Mouse (Mus musculus): ENCODE data around the gene Med15.
"Not testable (repeated sequence)": the region's sequence is repeated elsewhere in the genome, so short reads cannot be mapped to it uniquely, and the experiment has no call there.

Med15 gene

DNA sequence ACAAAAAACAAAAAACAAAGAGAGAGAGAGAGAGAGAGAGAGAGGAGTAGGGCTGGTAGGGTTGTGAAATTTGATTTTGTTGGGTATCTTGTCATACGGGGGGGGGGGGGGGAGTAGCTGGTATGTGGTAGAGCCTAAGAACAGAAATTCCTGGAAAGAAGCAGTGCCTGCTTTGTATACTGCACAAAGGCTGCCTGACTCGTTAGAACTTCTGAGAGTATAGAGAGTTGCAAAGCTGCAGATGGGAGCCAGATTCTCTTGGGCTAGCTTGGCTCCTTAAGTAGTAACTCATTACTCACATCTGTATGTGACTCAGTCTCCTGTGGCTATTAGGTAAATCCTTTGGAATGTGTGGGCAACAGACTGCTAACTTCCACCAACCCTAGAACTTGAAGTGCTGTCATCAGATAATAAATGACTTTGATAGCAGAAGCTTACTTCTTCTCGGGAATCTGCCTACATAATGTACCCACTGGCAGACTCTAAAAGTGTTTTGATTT is at the start of gene Med15:
Med15 (minus strand) TSS at position 51 of the 500 bp plus-strand sequence.
- peak; percentile 56 for DNase-seq (ENCODE audit: low read depth, low spot score)

DNA sequence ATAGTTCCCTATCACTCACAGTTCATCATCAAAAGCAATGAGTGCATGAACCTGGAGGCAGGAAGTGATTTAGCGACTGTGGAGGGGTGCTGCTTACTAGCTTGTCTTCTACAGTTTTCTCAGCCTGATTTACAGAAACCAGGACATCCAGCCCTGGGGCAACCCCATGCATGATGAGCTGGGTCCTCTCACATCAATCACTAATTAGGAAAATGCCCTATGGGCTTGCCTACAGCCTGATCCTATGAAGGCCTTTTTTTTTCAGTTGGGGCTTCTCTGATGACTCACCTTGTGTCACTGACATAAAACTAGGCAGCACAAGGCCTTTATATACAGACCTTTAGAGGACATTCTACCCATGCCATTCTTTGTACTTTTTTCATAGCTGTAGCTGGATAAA is 47.0 kb upstream of the Med15 start:
- DNase-seq (ENCODE audit: low read depth, low spot score), result no peak

DNA sequence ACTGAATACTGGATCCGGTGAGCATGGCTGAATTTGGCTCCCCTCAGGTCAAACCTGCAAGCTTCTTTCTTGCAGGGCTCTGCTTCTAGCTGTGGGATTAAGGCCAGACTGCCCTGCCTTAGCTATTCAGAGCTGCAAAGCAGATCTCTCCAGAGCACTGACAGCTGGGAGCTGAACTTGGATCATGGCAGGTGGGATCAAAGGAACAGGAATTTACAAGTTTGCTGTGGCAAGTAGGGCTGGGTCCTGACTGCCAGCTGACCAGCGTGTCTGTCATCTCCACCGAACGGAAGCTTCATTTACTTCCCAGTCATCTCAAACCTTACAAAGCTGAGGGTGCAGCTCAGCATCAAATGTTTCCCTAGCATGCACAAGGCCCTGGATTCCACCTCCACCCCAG is 45.5 kb upstream of the Med15 start:
- DNase-seq (ENCODE audit: low read depth, low spot score), result no peak

DNA sequence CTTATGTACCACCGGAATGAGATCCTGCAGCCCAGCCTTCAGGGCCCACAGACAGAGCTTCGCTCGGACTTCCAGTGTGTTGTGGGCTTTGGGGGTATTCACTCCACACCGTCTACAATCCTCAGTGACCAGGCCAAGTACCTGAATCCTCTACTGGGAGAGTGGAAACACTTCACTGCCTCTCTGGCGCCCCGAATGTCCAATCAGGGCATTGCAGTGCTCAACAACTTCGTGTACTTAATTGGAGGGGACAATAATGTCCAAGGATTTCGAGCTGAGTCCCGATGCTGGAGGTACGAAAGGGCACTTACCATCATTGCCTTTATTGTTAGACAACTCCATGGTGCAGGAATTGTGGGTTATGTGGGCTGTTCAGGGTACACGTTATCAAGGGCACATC is 44.1 kb upstream of the Med15 start:
- DNase-seq (ENCODE audit: low read depth, low spot score), result no peak

DNA sequence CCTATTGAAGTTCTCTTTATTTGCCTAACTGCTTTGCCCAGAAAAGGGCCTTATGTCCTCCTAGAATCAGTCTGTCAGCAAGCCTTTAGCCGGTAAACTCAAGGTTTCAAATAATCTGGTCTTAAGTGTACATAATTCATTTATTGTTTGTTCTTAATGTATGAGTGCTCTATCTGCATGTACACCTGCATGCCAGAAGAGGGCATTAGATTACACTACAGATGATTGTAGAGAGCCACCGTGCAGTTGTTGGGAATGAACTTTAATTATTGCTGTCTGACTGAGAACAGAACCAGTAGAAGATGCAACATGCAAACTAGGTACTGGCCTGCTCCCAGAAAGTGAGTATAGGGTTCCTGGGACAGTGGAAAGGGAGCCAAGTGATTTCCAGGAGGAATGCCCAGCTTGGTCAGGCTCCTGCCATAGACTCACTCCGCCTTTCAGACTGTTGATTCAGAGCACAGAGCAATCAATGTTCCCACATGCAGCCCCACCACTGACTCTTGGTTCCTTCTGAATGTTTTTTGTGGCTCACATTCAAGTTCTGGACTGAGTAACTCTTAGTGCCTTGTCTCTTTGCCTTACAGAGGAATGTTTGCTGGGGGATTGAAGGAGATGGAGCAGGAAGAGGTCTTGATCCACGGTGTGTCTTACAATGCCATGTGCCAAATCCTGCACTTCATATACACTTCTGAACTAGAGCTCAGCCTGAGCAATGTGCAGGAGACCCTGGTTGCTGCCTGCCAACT is 38.6 kb upstream of the Med15 start:
- DNase-seq (ENCODE audit: low read depth, low spot score), result no peak

DNA sequence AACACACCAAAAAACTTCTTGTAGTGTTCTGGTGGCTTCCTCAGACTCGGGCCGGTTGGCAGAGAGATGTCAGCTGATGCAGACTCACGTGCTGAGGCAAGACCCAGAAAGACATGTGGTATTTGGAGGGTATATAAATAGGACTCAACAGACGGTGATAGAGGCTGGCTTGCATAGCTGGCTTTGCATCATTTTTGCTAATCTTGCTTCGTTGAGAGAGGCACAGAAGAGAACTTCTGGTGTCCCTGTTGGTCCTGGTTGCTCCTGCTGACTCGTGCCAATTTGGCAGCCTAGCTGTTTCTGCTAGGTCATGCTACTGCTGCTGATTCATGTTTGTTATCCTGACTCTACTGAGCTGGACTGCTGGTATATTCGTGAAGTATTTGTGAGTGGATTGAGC is 36.1 kb upstream of the Med15 start:
- DNase-seq (ENCODE audit: low read depth, low spot score), result no peak

DNA sequence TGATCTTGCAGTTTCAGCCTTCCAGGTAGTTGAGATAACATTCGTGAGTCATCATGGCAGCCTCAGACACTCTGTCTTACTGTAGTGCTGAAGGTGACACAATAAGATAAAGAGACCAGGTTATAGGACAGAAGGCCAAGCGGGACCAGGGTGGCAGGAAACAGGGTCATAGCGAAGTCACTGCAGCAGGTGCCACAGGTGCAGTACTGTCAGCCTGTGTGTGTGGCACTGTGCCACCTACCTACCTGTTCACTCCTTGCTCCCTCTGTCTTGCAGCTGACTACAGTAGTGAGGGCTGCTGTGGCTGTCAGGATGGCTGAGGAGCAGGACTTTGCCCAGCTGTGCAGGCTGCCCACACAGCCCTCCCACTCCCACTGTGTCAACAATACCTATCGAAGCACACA is 31.4 kb upstream of the Med15 start:
- no peak for DNase-seq (ENCODE audit: low read depth, low spot score)

DNA sequence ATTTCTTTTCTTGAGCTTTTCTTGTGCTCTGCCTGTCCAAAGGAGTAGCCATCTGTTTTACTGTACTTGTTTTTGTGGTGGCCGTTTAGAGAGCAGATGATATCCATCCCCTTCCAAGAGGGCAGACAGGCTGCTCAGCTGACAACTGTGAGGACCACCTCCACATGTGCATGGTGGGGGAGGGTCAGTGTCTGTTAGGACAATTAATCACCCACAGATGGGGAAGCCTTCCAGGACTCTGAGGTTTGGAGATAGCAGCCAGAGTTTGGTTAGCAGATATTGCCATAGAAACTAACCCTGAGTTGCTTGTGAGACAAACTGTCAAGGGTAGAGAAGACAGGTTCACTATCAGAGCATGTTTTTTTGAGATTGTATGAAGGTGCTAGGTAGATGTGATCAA is 28.4 kb upstream of the Med15 start:
- peak; percentile 57 for DNase-seq (ENCODE audit: low read depth, low spot score)

DNA sequence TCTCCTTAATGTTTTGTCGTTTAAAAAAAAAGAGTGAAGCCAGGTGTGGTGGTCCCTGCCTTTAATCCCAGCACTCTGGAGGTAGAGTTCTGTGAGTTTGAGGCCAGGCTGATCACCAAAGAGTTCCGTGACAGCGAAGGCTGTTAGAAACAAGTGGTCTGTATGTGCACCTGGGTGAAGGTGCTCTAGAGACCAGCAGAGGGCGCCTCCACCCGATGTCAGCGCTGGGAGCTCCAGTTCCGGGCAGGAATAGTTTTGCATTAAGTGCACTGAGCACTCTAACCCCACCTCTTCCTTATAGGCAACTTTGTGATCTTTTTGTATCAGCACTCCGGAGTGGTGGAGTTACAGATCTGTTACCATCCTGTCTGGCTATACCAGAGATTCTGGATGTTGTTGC is 28.0 kb upstream of the Med15 start:
- DNase-seq (ENCODE audit: low read depth, low spot score), result peak; percentile 63

DNA sequence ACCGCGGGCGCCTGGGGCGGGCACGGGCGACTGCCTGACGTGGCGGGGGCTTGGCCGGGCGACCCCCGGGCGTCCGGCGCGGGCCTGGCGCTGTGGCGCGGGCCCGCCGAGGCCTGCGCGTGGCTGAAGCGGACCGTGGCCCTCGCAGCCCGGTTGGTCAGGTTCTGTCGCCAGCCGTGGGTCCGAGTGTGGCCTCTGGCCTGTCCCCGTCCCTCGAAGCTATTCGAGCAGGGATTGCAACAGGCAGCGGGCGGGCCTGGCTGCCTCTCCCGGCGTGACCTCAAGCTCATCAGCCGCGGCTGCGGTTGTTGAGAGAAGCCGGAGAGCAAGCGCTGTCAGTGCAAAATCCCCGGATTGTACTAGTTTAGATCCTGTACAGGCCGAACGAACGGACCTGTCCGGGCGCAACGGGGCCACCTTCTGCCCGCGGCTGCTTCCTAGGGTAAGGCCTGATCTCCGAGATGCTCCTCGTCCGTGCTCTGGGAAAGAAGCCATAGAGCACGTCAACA is 27.2 kb upstream of the Med15 start:
- DNase-seq (ENCODE audit: low read depth, low spot score), result peak; percentile 35

DNA sequence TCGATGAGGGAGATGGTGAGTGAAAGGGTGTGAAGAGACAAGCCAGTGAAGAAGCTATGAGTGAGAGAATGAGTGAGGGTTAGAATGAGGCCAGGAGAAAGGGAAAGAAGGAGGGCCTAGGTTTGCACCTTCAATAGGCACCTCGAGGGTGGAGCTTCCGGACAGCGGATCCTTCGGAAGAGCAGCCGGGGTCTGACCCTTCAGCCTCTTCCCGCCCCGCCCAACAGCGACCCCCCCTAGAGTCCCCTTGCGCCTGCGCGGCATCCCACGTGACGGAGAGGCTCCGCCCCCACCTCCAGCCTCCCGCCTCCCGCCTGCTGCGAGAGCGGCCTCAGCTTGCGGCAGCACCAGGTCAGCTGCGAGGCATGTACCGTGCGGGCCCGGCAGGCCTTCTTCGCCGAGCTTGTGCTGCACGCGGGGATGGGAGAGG is 26.7 kb upstream of the Med15 start, which contains the start of gene Klhl22:
Klhl22 (plus strand) TSS at position 275 of the 430 bp plus-strand sequence.
- DNase-seq (ENCODE audit: low read depth, low spot score), result peak; percentile 93

DNA sequence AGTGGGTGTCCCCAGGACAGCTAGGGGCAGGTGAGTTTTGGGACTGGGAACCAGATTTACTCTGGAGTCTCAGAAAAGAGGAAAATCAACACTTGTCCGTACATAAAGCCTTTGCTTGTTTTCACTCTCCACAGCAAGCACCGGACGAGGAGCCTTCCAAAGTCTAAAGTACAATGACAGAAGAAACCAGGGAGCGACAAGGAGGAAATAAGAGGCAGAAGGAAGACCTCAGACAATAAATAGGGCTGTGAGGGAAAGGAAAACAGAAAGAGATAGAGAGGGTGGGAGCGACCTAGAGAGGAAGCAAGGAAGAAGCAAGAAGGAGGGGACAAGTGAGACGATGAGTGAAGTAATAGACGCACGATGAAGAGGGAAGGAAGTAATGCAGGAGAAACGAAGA is 26.2 kb upstream of the Med15 start:
- DNase-seq (ENCODE audit: low read depth, low spot score), result no peak

DNA sequence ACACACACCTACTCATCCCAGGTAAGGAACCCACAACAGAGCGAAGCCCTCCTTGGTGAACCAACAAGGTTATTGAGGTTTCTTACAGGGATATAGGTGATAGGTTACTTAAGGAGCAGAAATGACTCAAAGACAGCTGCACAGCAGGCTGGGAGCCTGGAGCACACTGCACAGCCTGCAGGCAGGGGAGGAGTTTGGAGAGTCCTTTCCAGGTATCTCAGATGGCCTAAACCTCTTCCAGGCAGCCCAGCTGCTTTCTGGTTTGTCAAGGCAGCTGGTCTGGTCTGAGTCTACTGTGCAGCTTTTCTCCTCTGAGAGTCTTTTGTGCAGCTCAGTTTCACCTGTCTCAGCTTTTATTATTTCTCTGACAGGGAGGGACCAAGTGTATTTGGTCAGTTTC is 25.1 kb upstream of the Med15 start:
- no peak for DNase-seq (ENCODE audit: low read depth, low spot score)

DNA sequence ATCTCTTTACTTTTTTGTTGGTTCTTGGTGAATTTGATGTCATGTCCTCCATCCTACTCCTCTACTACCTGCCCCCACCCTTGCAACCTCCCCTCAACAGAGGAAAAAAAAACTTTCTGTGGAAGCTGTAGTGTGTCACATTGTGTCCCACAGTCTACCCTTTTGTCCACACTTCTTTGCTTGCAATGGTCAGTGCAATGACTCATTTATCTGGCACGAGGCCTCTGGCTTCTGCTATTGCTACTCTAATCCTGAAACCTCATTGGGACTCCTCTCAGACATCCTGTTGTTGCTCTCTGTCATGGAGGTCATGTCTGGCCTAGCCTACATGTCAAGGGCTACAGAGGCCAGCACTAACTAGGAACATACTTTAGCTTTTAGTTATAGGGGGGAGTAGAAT is 21.0 kb upstream of the Med15 start:
- no peak for DNase-seq (ENCODE audit: low read depth, low spot score)

DNA sequence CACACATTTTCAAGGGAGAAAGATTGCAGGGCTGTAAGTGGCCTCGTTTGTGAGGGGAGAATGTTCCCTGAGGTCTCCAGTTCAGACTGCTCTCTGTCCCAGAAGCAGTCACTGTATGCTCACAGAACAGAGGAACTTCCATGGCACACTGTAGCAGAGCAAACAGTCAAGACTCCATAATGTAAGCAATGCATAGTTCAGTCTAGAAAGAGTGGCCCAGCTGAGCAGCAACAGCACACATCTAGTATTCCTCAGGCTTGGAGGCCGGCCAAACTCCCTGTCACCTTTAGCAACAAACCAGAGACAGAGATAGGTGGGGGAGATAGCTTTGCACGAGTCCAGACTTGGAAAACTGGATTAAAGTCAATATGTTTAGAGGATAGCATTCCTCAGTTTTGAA is 20.3 kb upstream of the Med15 start:
- DNase-seq (ENCODE audit: low read depth, low spot score), result no peak

DNA sequence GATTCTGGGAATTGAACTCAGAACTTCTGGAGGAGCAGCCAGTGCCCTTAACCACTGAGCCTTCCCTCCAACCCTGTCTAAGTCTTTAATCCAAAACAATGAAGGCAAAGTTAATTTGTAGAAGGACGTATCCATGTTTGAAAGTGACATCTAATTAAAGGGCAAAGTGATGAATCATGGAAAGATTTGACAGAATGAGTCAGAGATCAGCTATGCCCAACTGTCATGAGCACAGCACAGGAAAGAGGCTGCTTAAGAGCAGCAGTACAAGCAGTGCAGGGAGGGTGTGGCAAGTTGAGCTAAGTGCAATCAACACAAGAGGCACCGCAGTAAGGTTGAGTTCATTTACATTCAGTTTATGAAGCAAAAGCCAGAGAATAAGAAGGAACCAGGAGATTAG is 12.4 kb upstream of the Med15 start:
- DNase-seq (ENCODE audit: low read depth, low spot score), result no peak

DNA sequence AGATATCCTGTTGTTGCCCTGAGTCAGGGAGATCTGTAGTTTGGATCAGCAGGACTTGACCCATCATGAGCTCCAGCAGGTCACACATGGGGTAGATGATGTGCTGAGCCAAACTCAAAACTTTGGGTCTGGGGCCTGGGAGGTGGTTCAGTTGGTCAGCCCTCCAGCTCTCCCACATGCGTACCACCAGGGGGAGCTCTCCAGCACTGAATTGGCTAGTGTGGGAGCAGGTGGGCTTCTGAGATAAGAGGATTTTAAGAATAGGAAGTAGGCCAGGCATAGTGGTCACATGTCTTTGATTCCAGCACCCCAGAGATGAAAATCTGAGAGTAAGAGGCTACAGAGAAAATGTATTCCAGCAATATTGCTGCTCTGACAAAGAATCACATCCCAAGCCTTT is 11.8 kb upstream of the Med15 start:
- peak; percentile 77 for DNase-seq (ENCODE audit: low read depth, low spot score)

DNA sequence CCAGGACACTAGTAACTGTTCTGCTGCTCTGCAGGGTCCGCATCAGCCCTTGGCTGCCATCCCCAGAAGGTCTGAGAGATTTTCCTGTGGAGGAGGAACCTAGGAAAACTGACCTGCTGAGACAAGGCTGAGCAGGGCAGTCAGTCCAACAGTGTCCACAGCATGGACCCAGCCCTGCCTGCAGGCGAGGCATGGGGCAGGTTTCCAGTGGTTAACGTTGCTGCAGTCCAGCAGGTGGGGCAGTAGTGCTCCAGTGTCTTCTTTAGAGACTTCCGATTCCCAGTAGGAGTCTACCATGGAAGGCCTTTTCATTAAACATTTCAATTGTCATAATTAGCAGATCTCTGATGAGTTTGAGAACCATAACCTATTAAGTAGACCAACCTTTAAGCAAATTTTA is 10.6 kb upstream of the Med15 start:
- DNase-seq (ENCODE audit: low read depth, low spot score), result no peak

DNA sequence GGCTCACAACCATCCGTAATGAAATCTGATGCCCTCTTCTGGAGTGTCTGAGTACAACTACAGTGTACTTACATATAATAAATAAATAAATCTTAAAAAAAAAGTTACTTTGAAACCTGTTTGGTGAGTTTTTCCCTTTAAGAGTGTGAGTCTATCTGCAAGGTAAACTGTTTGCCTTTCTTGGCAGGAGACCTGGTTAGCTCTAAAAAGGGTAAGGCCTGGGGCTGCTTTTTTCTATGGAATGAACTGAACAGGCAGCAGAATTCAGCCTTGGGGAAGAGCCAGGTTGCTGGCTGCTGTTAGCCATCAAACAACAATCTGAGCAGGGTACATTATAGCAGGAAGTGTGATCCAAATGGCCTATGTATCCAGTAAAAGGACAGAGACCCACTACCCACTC is 10.1 kb upstream of the Med15 start:
- DNase-seq (ENCODE audit: low read depth, low spot score), result no peak

DNA sequence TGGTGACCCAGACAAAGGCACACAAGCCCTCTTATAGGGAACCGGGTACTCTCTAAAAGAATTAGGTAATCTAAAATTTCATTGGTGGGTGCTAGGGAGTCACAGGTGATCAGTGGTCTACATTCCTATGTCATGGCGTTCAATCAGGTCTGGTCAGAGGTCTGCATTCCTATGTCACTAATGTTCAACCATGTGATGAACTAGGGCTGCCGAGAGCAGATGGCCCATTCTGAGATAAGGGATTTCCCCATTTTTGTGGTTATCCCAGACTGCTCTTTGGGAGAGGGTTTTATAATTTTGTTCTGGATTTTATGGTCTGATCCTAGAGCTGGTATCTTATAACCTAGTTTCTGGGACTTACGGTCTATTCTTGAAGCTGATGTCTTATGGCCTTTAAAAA is 7.4 kb upstream of the Med15 start:
- DNase-seq (ENCODE audit: low read depth, low spot score), result no peak

DNA sequence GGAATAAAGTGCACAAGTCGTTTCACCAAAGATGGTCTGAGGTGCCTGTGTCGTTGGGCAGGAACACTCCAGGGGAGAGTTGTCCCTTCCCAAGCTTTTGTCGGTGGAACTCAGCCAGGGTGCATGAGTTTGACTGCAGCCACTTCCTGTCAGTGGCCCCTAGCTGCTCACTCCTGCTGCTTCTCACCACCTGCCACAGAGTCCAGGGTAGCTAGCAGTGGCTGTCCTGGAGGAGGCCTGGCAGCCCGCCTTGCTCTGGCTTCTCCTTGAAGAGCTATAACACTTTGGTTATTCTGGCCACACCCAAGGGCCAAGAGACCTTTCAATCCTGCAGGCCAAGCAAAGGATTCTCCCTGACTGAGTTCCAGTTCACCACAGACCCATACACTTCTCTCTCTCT is 3.5 kb upstream of the Med15 start:
- DNase-seq (ENCODE audit: low read depth, low spot score), result no peak

DNA sequence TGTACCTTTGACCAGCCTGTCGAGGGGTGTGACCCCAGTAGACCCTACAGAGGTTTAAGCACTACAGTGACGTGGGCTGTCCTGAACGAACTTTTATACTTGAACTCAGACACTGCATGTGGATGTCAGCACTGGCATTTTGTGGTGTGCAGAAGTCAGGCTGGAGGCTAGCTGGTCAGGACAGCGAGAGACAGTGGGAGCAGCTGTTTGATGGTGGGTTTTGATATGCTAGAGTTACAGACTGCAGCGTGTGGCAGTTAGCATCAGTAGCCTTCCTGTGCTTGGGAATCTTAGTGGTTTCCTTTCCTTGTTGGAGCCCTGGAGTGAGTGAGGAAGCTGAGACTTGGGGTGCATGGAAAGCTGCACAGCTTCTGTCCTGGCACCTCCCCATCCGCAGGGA is 2.2 kb upstream of the Med15 start:
- not testable (repeated sequence) for DNase-seq (ENCODE audit: low read depth, low spot score)

DNA sequence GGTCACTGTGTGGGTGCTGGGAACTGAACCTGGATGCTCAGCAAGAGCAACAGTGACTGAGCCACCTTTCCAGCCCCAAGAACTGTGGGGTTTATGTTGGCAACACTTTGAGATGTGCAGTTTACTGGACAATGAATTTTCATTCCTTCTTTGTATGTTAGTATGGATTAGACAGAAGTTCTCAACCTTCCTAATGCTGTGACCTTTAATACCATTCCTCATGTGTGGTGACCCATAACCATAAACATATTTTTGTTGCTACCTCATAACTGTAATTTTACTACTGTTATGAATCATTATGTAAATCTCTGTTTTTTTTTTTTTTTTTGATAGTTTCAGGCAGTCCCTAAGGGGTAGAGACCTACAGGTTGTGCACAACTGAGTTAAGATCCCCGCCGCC is 955 bp upstream of the Med15 start:
- DNase-seq (ENCODE audit: low read depth, low spot score), result no peak

DNA sequence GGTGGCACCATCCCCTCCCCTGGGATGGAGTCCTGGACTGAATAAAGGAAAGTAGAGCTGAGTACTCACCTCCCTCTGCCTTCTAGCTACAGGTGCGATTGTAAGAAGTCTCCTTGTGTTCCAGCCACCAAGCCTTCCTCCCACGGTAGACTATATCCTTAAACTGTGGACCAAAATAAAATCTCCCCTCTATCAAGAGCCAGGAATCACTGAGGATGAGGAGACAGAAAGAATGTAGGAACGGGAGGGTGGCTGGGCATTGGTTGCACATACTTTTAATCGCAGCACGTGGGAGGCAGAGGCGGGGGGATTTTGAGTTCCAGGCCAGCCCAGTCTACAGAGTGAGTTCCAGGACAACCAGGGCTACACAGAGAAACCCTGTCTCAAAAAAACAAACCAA is 260 bp downstream of the Med15 start:
- no peak for DNase-seq (ENCODE audit: low read depth, low spot score)
